ENCODE assay signal across 15 mouse cellular contexts in genomic region chr6:30236564-30236963, GRCm38 (mm10).
DNase-seq lines count a peak whose midpoint lies in the region; ATAC-seq lines count a peak whose summit lies in the region.
"Had no signal": no experiment of that assay in that cellular context is flagged by ENCODE, and none has a peak within 500 bp of the region (broad histone marks: within the 10 kb centered on the region; RNA-seq: fewer than 3 reads in every experiment).

No protein-coding gene starts in this region.

- H3K36me3 ChIP-seq in liver, embryonic 13.5 days, result peaks cover 23% of the 10 kb centered on the region
- peaks cover 53% of the 10 kb centered on the region for H3K36me3 ChIP-seq in midbrain, embryonic 10.5 days

- no peak overlapping the region for H3K4me2 ChIP-seq in liver, embryonic 13.5 days
- H3K4me2 ChIP-seq: lung, embryonic 14.5 days; midbrain, embryonic 11.5 days; neural tube, embryonic 13.5 days had no signal

- peaks cover 17% of the 10 kb centered on the region for H3K4me1 ChIP-seq in liver, embryonic 13.5 days (replicated peaks)
- H3K4me1 ChIP-seq in midbrain, embryonic 10.5 days, result no peaks in the 10 kb centered on the region
- H3K4me1 ChIP-seq: neural tube, embryonic 13.5 days had no signal

- no peaks in the 10 kb centered on the region for H3K27me3 ChIP-seq in liver, embryonic 13.5 days
- H3K27me3 ChIP-seq in midbrain, embryonic 10.5 days (ENCODE audit: low read depth, poor library complexity, severe bottlenecking), result no peaks in the 10 kb centered on the region
- H3K27me3 ChIP-seq: neural tube, embryonic 13.5 days had no signal

- no peak overlapping the region for H3K4me3 ChIP-seq in liver, embryonic 13.5 days (replicated peaks)
- H3K4me3 ChIP-seq in midbrain, embryonic 10.5 days, result no peak overlapping the region
- H3K4me3 ChIP-seq: neural tube, embryonic 13.5 days had no signal

- no peaks in the 10 kb centered on the region for H3K9me3 ChIP-seq in liver, embryonic 13.5 days (replicated peaks)
- H3K9me3 ChIP-seq in midbrain, embryonic 10.5 days (replicated peaks), result no peaks in the 10 kb centered on the region
- H3K9me3 ChIP-seq: neural tube, embryonic 13.5 days had no signal

- peak; percentile 74 for ATAC-seq in liver, embryonic 13.5 days (ENCODE audit: low read depth)
- ATAC-seq: intestine, embryonic 16.5 days had no signal

- 38% methylated on average over 1 of the region's 1 CpGs for WGBS in liver, embryonic 13.5 days (ENCODE audit: insufficient replicate concordance)
- WGBS in midbrain, embryonic 10.5 days, result 93% methylated on average over 1 of the region's 1 CpGs

- H3K9ac ChIP-seq in liver, embryonic 13.5 days, result no peak overlapping the region
- H3K9ac ChIP-seq: lung, embryonic 14.5 days; neural tube, embryonic 13.5 days had no signal

- H3K27ac ChIP-seq in liver, embryonic 13.5 days, result no peak overlapping the region
- H3K27ac ChIP-seq in midbrain, embryonic 10.5 days (replicated peaks), result no peak overlapping the region
- H3K27ac ChIP-seq: neural tube, embryonic 13.5 days had no signal

- peak; percentile 48 to 84 for DNase-seq in adrenal gland, adult (ENCODE audit: inconsistent age in 2 of 2, low spot score in 1 of 2)
- no peak for DNase-seq in adrenal gland, postnatal 4 days (ENCODE audit: low spot score in 2 of 2)
- peak; percentile 48 for DNase-seq in layer of hippocampus, adult 9-11 months
- DNase-seq in layer of hippocampus, postnatal 25 days (ENCODE audit: extremely low spot score in 1 of 2, low spot score in 1 of 2), result no peak
- peak; percentile 32 for DNase-seq in R1 (ENCODE audit: low read depth, low spot score)
- DNase-seq in liver, embryonic 13.5 days, result no peak
- no peak for DNase-seq in midbrain, embryonic 10.5 days (ENCODE audit: low spot score)
- no peak for DNase-seq in spleen, postnatal 4 days (ENCODE audit: low spot score in 2 of 2)
- DNase-seq: heart, adult 11 months; heart, postnatal 4 days; kidney, postnatal 25 days; lung, embryonic 14.5 days had no signal

Comparison
In these comparisons a context has a peak if more than half of its experiments do, and no peak if none do; other contexts are left out.
1. DNase-seq: peak in adrenal gland, adult (2 of 2), layer of hippocampus, adult 9-11 months (single experiment) and R1 (single experiment); none in adrenal gland, postnatal 4 days (0 of 2), layer of hippocampus, postnatal 25 days (0 of 2), liver, embryonic 13.5 days (single experiment), midbrain, embryonic 10.5 days (single experiment) and spleen, postnatal 4 days (0 of 2).